Mouse (Mus musculus) left cerebral cortex, adult 2 months (tissue): ENCODE data around the gene Emilin2. TPM values are rescaled to one million over a fixed set of nuclear protein-coding genes. Genes with fewer than 3 reads are reported as not detected.

Experiments
- DNase-seq, 2 experiments: peaks; one replicate each; pipeline ENCODE4 v3.0.0; 2021 to 2022; ENCODE audit warnings: low spot score in 2 of 2, mixed read lengths in 1 of 2; ENCODE audit errors: extremely low spot score in 1 of 2
- H3K27ac ChIP-seq: fragments of 200-600 bp; 2 replicates; pipeline ENCODE4 v1.8.1; 2022
- H3K4me3 ChIP-seq: fragments of 200-600 bp; 2 replicates; pipeline ENCODE4 v1.8.1; 2022
- CTCF ChIP-seq: fragments of 200-600 bp; IDR thresholded peaks from 2 replicates; pipeline ENCODE4 v1.8.1; 2022; ENCODE audit warnings: antibody characterized with exemption, mild to moderate bottlenecking, moderate library complexity
- intact Hi-C: fragments of 180-260 bp; cut with DNase I; formaldehyde crosslinking; loops from one replicate; pipeline ENCODE4 v1.15.1; 2025
- total RNA-seq, 2 experiments: library from RNA; stranded (reverse); gene quantifications; 2 replicates each; pipeline ENCODE4 v1.2.3; 2021

Gene Emilin2
- total RNA-seq, 2 experiments from 2014 or later = 1.7 to 2.0 TPM

- no peak for DNase-seq
- no peak overlapping the region for H3K4me3 ChIP-seq
- intact Hi-C loops = no loop called here
Measured at GRCm38 (mm10) chr17:71206136-71206893, 105.5 kb downstream of the Emilin2 start.

GRCm38 (mm10) chr17:71204809-71205091, 107.0 kb downstream of the Emilin2 start:
- intact Hi-C loops = no loop called here
- DNase-seq = no peak
- no peak for TF ChIP-seq CTCF
- Histone ChIP-seq H3K4me3 (no peak overlapping the region), H3K27ac (no peak overlapping the region)

More at GRCm38 (mm10) chr17:71206136-71206893, 105.5 kb downstream of the Emilin2 start:
- no peak overlapping the region for H3K27ac ChIP-seq
- no peak for TF ChIP-seq CTCF

DNA sequence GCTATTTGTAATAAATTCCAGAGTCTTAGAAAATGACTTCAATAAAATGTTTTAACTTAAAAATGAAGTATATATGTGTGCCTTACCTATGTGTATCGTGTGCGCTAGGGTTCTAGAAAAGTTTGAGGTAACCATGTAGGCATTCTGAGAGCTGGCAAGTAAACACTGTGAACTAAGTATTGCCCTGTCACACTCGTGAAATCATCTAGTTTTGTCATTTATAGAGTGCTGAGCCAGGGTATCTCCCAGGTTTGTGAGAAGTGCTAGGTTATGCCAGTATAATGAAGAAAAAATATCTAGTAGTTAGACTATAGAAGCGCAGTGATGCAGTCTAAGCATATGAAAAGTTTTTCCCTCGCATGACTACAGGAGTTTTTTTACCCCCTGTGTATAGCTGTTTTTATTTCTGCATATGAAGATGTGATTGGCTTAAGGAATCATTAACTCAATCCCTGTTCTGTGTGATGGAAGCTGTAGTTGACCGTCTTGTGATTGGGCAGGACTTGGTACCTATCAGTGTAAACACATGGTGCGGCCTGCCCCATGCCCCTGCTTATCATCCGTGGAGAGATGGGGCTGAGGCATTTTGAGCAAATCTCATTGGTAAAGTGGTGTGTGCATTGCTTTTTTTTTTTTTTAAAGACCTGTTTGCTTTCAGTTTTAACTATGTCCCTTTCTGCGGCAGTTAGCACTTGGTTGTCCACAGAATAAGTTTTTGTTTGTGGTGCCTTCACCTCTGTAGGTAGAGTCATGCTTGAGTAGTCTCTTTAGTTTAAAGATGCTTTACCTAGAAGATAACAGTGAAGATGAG, 107.6 kb downstream of the Emilin2 start:
- no peak for TF ChIP-seq CTCF
- DNase-seq = no peak
- intact Hi-C loops = no loop called here
- H3K27ac ChIP-seq = no peak overlapping the region
- H3K4me3 ChIP-seq = no peak overlapping the region

Other genes starting within 250 kb of the Emilin2 start
- 10 to 100 TPM; 85.2 to 86.5 TPM for gene Lpin2, start 129.4 kb downstream of the Emilin2 start, total RNA-seq
- gene Gm4707, start 147.9 kb upstream of the Emilin2 start, total RNA-seq = 1 to 10 TPM; 1.5 to 4.4 TPM
- gene Smchd1, start 163.4 kb upstream of the Emilin2 start, total RNA-seq = 10 to 100 TPM; 32.5 to 34.5 TPM
- under 1 TPM; 0.45 to 0.47 TPM for gene Ndc80, start 214.9 kb upstream of the Emilin2 start, total RNA-seq
- gene Spdya, start 240.1 kb upstream of the Emilin2 start, total RNA-seq = 1 to 10 TPM; 1.6 to 2.4 TPM